Mouse (Mus musculus) right cerebral cortex, adult 2 months (tissue): Measurements from ENCODE around the gene Man2a1.
"Not testable (repeated sequence)": the region's sequence is repeated elsewhere in the genome, so short reads cannot be mapped to it uniquely, and the experiment has no call there.

Source experiments
- DNase-seq, 2 experiments: peaks; one replicate each; pipeline ENCODE4 v3.0.0; 2021 to 2022; ENCODE audit warnings: low spot score in 2 of 2

Gene Man2a1

DNA sequence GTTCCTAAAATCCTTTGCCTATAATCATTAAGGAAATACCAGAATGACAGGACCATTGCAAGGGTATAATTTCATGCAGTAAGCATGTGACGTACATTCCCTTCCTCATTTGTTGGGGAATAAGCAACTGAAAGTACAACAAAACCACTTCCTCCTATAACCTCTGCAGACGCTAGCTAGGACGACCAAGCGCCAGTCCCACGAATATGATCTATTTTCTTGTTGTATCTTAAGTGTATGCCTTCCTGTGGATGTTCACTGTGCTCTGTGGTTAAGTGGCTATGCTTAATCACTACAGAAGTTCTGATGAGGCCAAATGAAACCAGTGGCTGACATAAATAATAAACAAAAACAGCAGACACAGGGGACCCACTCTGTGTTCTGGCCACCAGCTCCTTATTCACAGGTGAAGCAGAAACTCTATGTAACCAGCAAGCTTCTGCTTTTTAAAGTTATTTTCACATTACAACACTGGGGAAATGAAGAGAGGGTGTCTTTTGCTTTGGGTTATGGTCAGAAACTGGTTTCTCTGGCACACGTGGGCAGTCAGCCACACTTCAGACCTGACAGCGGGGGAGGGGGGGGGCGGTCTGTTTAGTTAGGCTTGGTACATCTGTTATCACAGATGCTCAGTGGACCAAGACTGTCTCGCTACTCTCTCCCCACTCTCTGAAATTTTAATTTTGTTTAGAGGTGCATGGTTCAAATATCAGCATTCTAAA, 153.8 kb downstream of the Man2a1 start:
- DNase-seq, result no peak

GRCm38 (mm10) chr17:64755191-64755590, 154.7 kb downstream of the Man2a1 start:
- DNase-seq, result no peak

DNA sequence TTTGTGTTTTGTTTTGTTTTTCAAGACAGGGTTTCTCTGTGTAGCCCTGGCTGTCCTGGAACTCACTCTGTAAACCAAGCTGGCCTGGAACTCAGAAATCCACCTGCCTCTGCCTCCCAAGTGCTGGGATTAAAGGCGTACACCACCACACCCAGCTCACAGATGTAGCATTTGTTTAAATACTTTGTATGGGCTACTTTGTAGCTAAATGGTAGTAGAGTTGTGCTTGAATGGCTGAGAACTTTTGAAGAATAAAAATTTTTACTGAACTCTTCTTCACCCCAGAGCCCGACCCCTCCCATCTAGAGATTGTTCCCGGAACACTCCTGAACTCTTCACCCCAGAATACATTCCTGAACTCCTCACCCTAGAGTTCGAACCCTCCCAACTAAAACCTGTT, 162.1 kb downstream of the Man2a1 start:
- not testable (repeated sequence) for DNase-seq

DNA sequence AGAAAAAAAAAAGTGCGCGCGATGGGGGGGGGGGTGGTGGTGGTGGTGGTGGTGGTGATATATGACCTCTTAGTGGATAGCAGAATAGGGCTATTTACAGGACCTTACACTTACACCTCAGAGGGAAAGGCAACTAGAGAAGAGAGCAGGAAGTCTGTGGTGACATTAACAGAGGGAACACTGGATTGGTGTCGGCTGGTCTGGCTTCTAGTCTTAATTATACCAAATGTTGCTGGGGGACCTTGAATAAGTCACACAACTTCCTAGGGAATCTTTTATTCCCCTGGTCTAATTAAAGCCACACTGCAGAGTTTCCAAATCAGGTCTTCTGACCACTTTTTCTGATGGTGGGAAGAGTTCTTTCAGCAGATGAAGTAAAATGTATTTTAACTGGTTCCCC, 163.0 kb downstream of the Man2a1 start:
- DNase-seq, result no peak

- no peak for DNase-seq
These were observed 163.9 kb downstream of the Man2a1 start for GRCm38 (mm10) chr17:64764175-64765122.

GRCm38 (mm10) chr17:64765286-64765685, 164.8 kb downstream of the Man2a1 start:
- DNase-seq, result no peak

DNA sequence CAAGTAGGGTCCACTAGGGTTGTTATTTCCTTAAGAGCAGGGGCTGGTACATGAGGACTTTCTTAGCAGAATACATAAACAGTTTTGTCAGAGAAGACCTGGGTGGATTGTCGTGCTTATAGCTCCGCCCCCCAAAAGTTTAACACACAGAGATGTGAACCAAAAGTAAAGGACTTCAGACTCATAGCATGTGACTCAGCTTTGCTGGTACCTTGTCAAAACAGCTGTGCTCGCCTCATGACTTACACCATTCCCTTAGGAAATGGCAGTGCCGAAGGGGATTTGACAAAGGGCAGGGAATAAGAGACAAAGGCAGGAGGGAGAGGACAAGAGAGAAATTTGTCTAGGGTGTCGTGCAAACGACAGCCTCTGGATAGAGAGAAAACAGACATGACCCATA, 166.0 kb downstream of the Man2a1 start:
- DNase-seq, result no peak

GRCm38 (mm10) chr17:64770277-64770676, 169.7 kb downstream of the Man2a1 start:
- peak in 1 of 2 experiments; percentile 26 for DNase-seq

DNA sequence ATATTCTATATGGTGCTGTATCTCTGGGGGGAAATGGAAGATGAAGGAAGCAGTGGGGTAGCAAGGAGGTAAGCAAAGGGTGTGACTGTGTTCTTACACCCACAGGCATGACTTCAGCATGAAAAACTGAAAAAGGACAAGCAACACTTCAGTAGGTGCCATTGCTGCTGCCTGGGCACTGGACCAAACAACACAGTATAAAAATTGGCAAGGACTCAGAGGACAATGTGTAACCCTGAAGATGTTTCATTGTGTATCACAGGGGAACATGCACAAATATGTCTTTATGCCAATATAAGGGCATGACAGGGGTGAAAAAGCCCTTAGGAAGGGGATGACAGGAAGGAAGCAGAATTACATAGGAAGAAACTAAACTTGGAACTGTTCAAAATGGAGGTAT, 172.1 kb downstream of the Man2a1 start:
- DNase-seq, result no peak

GRCm38 (mm10) chr17:64774218-64774617, 173.7 kb downstream of the Man2a1 start:
- DNase-seq, result no peak

GRCm38 (mm10) chr17:64778300-64778699, 177.8 kb downstream of the Man2a1 start:
- no peak for DNase-seq

GRCm38 (mm10) chr17:64778756-64779155, 178.2 kb downstream of the Man2a1 start:
- no peak for DNase-seq

DNA sequence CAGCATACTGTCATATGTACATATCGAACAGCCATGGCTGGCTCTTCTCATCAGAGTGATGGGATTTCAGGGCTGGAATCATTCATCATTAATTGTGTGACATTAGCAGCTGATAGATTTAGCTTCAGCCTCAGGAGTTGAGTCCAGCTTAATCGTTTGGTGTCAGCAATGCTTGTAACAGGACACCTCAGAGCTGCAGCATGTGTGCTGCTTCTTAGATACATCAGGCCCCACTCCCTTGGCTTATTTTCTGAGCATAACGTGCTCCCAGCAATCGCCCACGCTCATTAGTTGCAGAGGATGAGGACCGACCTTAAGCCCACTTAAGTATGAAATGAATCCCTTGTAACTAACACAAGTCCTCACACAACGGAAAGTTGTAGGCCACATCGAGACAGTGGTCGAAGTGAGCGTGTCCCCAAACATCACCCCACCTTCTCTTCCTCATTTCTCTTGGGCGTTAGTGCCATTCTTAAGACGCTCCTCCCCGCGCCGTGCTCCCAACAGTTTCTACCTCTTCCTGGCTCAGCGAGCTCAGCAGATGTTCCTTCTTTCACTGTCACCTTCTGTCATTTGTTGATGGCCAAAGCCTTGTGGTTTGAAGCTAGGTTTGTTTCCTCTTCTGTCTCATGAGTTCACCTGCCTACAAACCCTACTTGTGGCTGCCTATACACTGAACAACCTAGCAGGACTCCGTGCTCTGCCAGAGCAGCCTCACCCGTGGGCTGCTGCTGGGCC, 180.4 kb downstream of the Man2a1 start:
- DNase-seq, result no peak

GRCm38 (mm10) chr17:64782307-64782706, 181.8 kb downstream of the Man2a1 start:
- no peak for DNase-seq

DNA sequence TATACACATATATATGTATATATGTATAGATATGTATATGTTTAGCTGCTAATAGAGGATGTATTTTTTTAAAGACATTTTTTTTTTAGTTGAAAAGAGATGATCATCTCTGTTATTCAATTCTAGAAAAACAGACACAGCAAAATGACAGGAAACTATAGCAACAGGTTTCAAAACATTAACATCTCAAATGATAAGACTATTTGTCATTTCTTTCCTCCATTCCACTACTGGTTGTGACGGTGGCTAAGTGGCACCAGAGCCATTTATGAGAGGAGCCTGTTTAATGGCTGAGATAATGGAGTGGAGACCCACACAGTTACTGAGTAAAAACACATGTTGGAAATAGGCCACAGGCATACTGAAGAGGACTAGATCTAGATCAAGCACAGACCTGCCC, 185.4 kb downstream of the Man2a1 start:
- DNase-seq, result no peak

GRCm38 (mm10) chr17:64788301-64788700, 187.8 kb downstream of the Man2a1 start:
- no peak for DNase-seq

DNA sequence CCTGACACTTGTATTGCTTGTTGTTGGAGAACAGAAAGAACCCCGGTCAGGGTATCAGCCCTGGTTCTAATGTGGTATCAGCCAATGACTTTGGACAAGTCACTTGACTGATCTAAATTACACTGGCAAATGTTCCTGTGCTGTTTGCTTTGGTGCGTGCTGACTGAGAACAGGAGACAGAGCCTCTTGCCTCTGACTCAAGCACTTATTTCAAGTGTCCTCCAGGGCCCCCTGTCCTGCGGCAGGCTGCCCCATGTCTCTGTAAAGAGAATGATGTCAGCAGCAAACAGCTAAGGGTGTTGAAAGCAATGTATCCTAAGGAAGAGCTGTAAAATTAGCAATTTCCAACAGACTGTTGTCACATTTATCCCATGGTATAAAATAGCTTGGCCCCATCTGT, 188.6 kb downstream of the Man2a1 start:
- DNase-seq, result no peak

GRCm38 (mm10) chr17:64792076-64792475, 191.5 kb downstream of the Man2a1 start:
- no peak for DNase-seq

- no peak for DNase-seq
These were observed 192.1 kb downstream of the Man2a1 start for GRCm38 (mm10) chr17:64792623-64793022.

- DNase-seq, result no peak
These were observed 201.8 kb downstream of the Man2a1 start for GRCm38 (mm10) chr17:64802168-64802955.

GRCm38 (mm10) chr17:64802956-64803275, 202.4 kb downstream of the Man2a1 start:
- no peak for DNase-seq
